Mouse (Mus musculus) limb, embryonic 12.5 days (tissue): ENCODE results near the gene Tspan17. TPM values are rescaled to one million over a fixed set of nuclear protein-coding genes. Genes with fewer than 3 reads are reported as not detected.
"Not testable (repeated sequence)": the region's sequence is repeated elsewhere in the genome, so short reads cannot be mapped to it uniquely, and the experiment has no call there.

Experiments
- ATAC-seq: fragments of 200-750 bp; cut with Nextera tagmentation; 2 replicates; pipeline ENCODE4 v1.8.0; 2017; ENCODE audit warnings: low read depth, moderate TSS enrichment; ENCODE audit not compliant: insufficient number of reproducible peaks, insufficient read depth, low FRiP score, low TSS enrichment
- H3K27ac ChIP-seq: fragments of 300-500 bp; sonication (generic); 2 replicates; pipeline ENCODE4 v1.5.1; 2016; ENCODE audit warnings: mild to moderate bottlenecking, moderate library complexity
- H3K27me3 ChIP-seq: fragments of 300-500 bp; sonication (generic); 2 replicates; pipeline ENCODE4 v1.6.1; 2016; ENCODE audit warnings: mild to moderate bottlenecking, moderate library complexity
- H3K36me3 ChIP-seq: fragments of 300-500 bp; sonication (generic); 2 replicates; pipeline ENCODE4 v1.6.1; 2016; ENCODE audit warnings: mild to moderate bottlenecking, moderate library complexity
- H3K4me1 ChIP-seq: fragments of 300-500 bp; sonication (generic); replicated peaks from 2 replicates; pipeline ENCODE4 v1.6.1; 2016
- H3K4me2 ChIP-seq: fragments of 300-500 bp; sonication (generic); 2 replicates; pipeline ENCODE4 v1.6.1; 2016; ENCODE audit warnings: mild to moderate bottlenecking, moderate library complexity
- H3K4me3 ChIP-seq: fragments of 300-500 bp; sonication (generic); replicated peaks from 2 replicates; pipeline ENCODE4 v1.5.1; 2016; ENCODE audit warnings: mild to moderate bottlenecking
- H3K9ac ChIP-seq: fragments of 300-500 bp; sonication (generic); replicated peaks from 2 replicates; pipeline ENCODE4 v1.6.1; 2016; ENCODE audit warnings: mild to moderate bottlenecking, moderate library complexity
- H3K9me3 ChIP-seq: fragments of 300-500 bp; sonication (generic); 2 replicates; pipeline ENCODE4 v1.6.1; 2016; ENCODE audit warnings: mild to moderate bottlenecking, moderate library complexity
- WGBS: fragments of 180-500 bp; shearing (Covaris S2); methylation state at CpG from one replicate; pipeline ENCODE4 v1.1.7; 2016; 5-methylcytosine and 5-hydroxymethylcytosine counted together
- polyA plus RNA-seq: library from polyadenylated mRNA; unstranded; fragments of >200 nt; fragmentation: Nextera tagmentation; extraction: Ambion mirVana; gene quantifications from 2 replicates; pipeline ENCODE4 v1.2.1, GENCODE M21; 2016

Gene Tspan17
- polyA plus RNA-seq, 1 experiment from 2014 or later = 3.8 TPM

DNA sequence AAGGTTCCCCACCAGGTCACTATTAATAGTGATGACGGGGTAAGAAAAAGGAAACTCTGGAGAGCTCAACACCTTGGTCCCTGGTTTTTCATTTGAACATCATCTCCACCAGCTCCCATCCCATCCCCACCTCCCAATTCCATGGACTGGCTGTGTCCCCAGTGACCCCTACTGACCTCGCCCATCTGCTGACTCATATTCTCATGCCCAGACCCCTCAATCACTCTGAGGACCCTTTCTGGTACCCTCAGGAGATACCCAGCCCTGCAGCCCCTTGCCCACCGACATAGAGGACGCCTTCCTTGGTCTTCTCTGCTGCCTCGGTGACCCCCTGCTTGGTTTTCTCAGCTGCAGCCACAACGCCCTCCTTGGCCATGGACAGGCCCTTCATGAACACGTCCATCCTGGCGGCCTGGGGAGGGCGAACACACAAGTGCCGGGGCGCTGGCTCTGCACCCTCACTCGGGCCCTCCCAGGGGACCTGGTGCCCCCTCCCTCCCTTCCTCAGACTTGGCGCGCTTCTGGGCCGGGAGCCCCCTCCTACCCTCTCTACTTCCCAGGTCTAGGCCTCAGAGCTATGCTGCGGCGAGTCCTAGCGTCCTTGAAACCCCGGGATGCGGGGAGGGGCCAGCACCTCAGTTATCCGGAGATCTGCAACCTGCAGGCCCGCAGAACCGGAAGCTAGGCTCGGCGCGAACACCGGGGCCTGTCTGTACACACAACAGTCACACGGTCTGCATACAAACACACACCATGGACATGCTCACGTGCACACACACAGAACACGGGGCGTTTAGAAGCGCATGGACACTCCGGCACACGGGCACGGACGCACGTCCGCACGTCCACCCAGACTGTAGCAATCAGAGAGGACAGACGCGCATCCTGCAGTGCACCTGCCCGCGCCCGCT lies 23.6 kb upstream of the Tspan17 start:
- H3K4me1 ChIP-seq = peaks cover 16% of the 10 kb centered on the region
- peak overlapping the region; percentile 61 for H3K4me2 ChIP-seq
- no peaks in the 10 kb centered on the region for H3K36me3 ChIP-seq
- no peak for ATAC-seq
- H3K9me3 ChIP-seq = no peaks in the 10 kb centered on the region
- peak overlapping the region; percentile 39 for H3K4me3 ChIP-seq
- H3K27ac ChIP-seq = no peak overlapping the region
- H3K9ac ChIP-seq = no peak overlapping the region
- WGBS = 5% methylated on average over 44 of the region's 44 CpGs
- H3K27me3 ChIP-seq = peaks cover 80% of the 10 kb centered on the region

DNA sequence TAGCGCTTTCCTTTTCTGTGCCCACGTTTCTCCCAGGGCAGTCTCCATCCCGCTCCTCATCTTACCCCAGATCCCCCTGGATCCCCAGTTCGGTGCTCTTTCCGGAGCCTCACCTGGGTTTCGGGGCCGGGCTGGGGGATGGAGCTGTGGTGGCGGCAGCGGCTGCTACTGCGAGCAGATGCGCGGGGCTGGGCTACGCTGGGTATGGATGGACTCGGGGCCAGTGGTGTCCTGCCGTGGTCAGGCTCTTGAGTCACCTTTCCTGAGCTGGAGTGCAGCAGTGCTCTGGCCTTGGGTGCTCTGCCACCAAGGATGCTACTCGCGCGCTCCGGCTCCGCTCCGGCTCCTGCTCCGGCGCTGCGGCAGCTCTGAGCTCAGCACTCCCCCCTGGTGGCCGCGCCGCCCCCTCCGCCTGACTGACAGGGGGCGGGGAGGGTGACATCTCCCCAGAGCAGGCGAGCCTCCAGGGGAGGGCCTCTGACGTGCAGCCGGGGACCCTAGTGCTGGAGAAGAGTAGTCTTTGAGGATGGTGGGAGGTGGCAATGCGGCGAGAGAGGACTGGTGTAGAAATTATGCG lies 22.9 kb upstream of the Tspan17 start, which contains the start of gene Sncb:
Gene Sncb, minus strand, starts transcription at position 404 of the 577 bp plus-strand sequence.
- H3K4me3 ChIP-seq = peak within 1 kb of the TSS; percentile 39
- peaks cover 73% of the 10 kb centered on the region for H3K27me3 ChIP-seq
- no peaks in the 10 kb centered on the region for H3K36me3 ChIP-seq
- H3K4me2 ChIP-seq = peak within 1 kb of the TSS; percentile 61
- peaks cover 13% of the 10 kb centered on the region for H3K4me1 ChIP-seq
- WGBS = 2% methylated on average over 35 of the region's 35 CpGs
- no peak within 1 kb of the TSS for H3K9ac ChIP-seq
- no peak within 1 kb of the TSS for H3K27ac ChIP-seq
- no peak; the same call in 1 of the 2 replicates for ATAC-seq
- no peaks in the 10 kb centered on the region for H3K9me3 ChIP-seq

DNA sequence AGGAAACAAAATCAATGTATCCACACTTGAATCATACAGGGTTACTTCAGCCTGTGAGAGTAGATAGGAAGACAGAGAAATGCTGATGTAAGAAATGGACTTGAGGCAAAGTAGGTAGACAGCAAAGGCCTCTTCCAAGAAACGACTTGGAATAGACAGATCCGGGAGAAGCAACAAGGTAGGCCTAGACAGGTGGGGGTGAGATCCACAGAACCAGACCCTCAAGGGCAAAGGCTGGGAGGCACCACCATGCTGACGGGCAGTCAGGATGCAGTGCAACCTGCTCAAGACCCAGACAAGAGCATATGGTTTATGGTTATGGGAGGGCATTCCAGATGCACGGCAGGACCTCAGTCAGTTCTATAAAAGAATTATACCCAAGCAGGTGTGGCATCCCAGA lies 22.2 kb upstream of the Tspan17 start:
- no peaks in the 10 kb centered on the region for H3K36me3 ChIP-seq
- peaks cover 66% of the 10 kb centered on the region for H3K27me3 ChIP-seq
- no peaks in the 10 kb centered on the region for H3K9me3 ChIP-seq
- peaks cover 13% of the 10 kb centered on the region for H3K4me1 ChIP-seq
- H3K4me3 ChIP-seq = no peak overlapping the region
- no peak for ATAC-seq
- 78% methylated on average over 4 of the region's 4 CpGs for WGBS
- no peak overlapping the region for H3K9ac ChIP-seq
- H3K4me2 ChIP-seq = no peak overlapping the region
- H3K27ac ChIP-seq = no peak overlapping the region

DNA sequence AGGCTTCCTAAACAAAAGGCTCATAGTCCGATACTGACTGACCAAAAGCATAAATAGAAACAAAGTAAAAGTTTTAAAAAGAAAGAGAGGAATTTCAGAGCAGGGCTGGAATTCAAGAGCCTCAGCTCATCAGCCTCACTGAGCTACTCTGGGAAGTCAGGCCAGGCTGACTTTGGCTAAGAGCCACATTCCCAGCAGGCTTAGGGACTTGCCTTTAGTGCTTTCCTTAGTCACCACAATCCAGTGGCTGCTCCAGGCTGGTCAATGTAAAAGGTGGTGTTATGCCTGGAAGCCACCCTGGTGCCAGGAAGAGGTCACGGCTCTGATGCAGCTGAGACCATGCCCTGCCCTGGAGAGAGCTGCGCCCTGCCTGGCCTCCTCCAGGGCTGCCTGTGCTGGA lies 8.6 kb upstream of the Tspan17 start:
- Histone ChIP-seq H3K27ac (no peak overlapping the region), H3K36me3 (no peaks in the 10 kb centered on the region), H3K9ac (no peak overlapping the region), H3K4me3 (no peak overlapping the region), H3K4me1 (no peaks in the 10 kb centered on the region), H3K4me2 (no peak overlapping the region), H3K27me3 (peaks cover 10% of the 10 kb centered on the region), H3K9me3 (no peaks in the 10 kb centered on the region)
- no peak for ATAC-seq
- 79% methylated on average over 3 of the region's 3 CpGs for WGBS

DNA sequence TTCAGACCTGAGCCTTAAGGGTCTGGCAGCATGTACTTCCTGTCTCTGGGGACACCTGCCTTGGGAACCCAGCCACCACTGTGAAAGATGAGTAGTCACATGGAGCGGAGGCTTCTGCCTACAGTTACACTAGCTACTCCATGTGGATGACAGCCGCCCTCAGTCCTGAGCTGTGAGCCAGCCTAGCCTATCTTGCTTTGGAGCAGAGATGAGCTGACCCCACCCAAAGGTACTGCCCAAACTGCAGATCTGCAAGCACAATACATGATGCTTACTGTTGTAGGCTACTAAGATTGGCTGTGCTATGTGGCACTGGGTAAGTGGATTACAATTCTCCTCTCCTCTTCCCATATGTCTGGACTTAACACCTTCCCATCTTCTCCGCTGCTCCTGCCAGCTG lies 8.1 kb upstream of the Tspan17 start:
- Histone ChIP-seq H3K9me3 (no peaks in the 10 kb centered on the region), H3K27ac (no peak overlapping the region), H3K9ac (no peak overlapping the region), H3K4me1 (no peaks in the 10 kb centered on the region), H3K4me3 (no peak overlapping the region), H3K36me3 (no peaks in the 10 kb centered on the region), H3K27me3 (peaks cover 10% of the 10 kb centered on the region), H3K4me2 (no peak overlapping the region)
- 75% methylated on average over 3 of the region's 3 CpGs for WGBS
- no peak for ATAC-seq

DNA sequence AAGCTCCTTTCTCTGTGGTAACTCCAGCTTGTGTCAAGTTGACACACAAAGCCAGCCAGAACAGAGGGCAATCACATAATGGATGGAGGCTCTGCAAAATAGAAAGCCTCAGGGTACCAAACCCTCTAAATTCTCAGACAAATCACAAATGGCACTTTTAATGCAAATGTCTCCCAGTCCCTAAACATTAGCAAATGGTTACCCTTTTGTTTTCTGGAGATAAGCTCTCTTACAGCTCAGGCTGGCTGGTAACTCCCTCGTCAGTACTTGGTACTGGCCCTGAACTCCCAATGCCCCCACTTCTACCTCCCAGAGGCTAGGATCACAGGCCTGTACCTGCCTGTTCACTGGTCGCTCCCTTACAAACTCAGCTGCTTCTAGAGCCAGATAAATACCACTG lies 5.9 kb upstream of the Tspan17 start:
- Histone ChIP-seq H3K9ac (no peak overlapping the region), H3K9me3 (no peaks in the 10 kb centered on the region), H3K27me3 (peaks cover 20% of the 10 kb centered on the region), H3K4me2 (no peak overlapping the region), H3K4me1 (no peaks in the 10 kb centered on the region), H3K27ac (no peak overlapping the region), H3K4me3 (no peak overlapping the region), H3K36me3 (no peaks in the 10 kb centered on the region)
- WGBS = 46% methylated on average over 2 of the region's 2 CpGs
- ATAC-seq = no peak

DNA sequence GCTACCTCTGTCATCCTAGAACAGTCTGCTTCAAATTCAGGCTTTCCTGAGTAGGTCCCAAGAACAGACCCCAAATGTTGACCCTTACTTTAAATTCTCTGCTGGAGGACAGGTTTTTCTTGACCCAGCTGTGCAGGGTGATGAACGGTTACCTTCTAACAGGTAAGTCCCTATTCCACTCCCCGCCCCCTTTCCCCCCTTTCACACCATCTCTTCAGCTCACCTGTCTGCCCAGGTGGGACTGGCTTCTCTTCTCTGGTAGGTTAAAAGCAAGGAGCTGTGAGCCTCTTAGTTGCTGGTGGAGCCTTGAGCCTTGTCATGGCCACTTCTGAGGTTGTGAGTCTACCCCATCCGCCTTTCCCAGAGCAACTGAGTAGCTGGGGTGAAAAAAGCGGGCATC lies 5.5 kb upstream of the Tspan17 start, which contains the start of gene Eif4e1b:
Gene Eif4e1b, plus strand, starts transcription at position 301 of the 400 bp plus-strand sequence.
- H3K4me2 ChIP-seq = no peak within 1 kb of the TSS
- no peaks in the 10 kb centered on the region for H3K36me3 ChIP-seq
- H3K9ac ChIP-seq = no peak within 1 kb of the TSS
- H3K4me1 ChIP-seq = no peaks in the 10 kb centered on the region
- H3K27ac ChIP-seq = no peak within 1 kb of the TSS
- WGBS = 80% methylated on average over 4 of the region's 4 CpGs
- H3K9me3 ChIP-seq = no peaks in the 10 kb centered on the region
- no peak for ATAC-seq
- no peak within 1 kb of the TSS for H3K4me3 ChIP-seq
- peaks cover 24% of the 10 kb centered on the region for H3K27me3 ChIP-seq

DNA sequence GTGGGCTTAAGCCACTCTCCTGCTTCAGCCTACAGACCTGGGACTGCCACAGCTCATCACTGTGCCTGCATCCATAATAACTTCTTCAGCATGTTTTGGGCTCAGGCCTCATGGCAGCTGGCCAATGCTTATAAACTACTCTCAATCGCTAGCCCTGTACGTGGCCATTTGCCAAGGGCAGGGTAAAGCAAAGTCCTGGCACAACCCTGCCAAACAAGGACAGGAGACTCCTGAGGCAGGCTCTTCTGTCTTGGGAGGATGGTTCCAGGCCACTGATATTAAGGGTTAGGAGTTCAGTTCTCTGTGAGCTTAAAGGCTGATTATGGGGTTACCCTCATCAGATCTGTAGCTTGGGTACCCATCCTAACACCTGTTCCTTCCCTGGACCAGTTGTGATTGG lies 1.6 kb upstream of the Tspan17 start:
- H3K4me1 ChIP-seq = peaks cover 15% of the 10 kb centered on the region
- not testable (repeated sequence) for H3K27ac ChIP-seq, H3K9me3 ChIP-seq, ATAC-seq, H3K4me2 ChIP-seq, H3K36me3 ChIP-seq, H3K4me3 ChIP-seq, H3K9ac ChIP-seq
- peaks cover 58% of the 10 kb centered on the region for H3K27me3 ChIP-seq
- 61% methylated on average over 2 of the region's 2 CpGs for WGBS

DNA sequence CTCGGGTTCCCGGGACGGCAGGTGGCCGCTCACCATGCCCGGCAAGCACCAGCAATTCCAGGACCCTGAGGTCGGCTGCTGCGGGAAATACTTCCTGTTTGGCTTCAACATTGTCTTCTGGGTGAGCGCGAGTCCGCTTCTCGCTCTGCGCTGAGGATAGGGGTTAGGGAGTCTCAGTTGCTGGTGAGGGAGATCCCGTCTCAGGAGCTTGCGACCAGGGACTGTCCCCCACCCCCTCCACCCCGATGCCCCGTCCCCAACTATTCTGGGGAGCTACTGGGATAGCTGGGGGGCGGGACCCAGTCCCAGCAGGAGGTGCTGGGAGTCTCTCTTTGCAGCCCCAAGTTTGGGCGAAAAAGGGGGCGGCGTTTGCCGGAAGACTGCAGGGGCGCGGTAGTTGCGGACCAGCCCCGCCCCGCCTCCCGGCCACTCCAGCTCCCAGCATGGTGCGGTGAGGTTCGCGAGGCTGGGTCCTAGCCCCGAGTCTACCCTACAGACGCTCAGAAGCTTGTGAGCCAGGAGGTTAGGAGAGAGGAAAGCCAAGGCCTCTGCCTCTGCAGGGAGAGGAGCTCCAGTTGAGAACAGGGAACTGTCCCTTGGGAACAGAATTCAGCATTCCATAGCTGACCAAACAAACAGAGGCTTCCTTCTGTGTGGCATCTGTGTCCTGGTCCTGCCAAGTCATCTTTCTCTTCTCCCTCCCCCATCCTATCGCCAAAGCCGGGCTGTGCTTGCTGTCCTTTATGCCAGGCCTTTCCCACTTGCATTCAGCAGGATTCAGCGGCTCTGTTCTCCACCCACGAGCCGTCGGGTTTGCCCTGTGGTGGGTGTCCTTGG lies 602 bp downstream of the Tspan17 start:
- Histone ChIP-seq H3K4me1 (peaks cover 17% of the 10 kb centered on the region), H3K4me2 (peak overlapping the region; percentile 97), H3K9ac (peak overlapping the region; percentile 45), H3K4me3 (peak overlapping the region; percentile 57), H3K36me3 (no peaks in the 10 kb centered on the region), H3K27ac (no peak overlapping the region), H3K27me3 (peaks cover 73% of the 10 kb centered on the region), H3K9me3 (no peaks in the 10 kb centered on the region)
- peak; percentile 43; the same call in 1 of the 2 replicates for ATAC-seq
- 2% methylated on average over 38 of the region's 38 CpGs for WGBS

DNA sequence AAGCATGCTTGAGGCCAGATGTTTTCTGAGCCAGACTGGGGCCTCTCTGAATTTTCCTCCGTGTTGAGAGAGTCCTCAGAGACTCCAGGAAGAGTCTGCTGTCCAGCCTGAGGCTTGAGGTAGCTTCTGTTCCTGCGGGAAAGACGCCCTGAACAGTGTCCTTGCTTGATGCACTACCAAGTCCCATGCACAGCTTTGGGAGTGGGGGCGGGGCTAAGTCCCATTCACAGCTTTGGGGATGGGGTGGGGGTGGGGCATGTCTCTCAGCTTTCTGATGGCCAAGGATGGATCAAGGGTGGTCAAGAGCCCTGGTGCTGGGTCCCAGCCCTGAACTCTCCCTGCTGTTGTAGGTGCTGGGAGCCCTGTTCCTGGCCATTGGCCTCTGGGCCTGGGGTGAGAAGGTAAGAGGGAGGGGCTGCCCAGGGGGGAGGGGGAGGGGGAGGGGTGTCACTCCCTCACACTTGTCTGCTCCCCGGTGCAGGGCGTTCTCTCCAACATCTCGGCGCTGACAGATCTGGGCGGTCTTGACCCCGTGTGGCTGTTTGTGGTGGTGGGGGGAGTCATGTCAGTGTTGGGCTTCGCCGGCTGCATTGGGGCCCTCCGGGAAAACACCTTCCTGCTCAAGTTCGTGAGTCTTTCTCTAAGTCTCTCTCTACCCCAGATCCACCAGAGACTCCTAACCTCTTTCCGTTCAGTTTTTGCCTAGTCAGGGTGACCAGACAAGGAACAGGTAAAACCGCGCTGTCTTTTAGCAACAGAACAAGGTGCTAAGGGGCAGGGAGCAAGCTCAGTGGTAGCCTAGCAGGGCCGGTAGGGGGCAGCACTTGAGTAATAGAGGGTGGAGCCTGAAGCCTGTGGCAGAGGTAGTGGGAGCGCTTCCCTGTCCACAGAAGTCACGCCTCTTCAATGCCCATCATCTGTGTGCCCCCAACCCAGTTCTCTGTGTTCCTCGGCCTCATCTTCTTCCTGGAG lies 3.4 kb downstream of the Tspan17 start:
- Histone ChIP-seq H3K4me3 (no peak overlapping the region), H3K27ac (no peak overlapping the region), H3K27me3 (peaks cover 82% of the 10 kb centered on the region), H3K36me3 (no peaks in the 10 kb centered on the region), H3K9ac (no peak overlapping the region), H3K4me1 (peaks cover 17% of the 10 kb centered on the region), H3K4me2 (no peak overlapping the region), H3K9me3 (no peaks in the 10 kb centered on the region)
- WGBS = 14% methylated on average over 21 of the region's 21 CpGs
- ATAC-seq = no peak
